20 mouse cellular contexts compared by ENCODE assay signal in genomic region chr5:132318026-132318765, GRCm38 (mm10).
DNase-seq lines count a peak whose midpoint lies in the region; ATAC-seq lines count a peak whose summit lies in the region.
"Had no signal": no experiment of that assay in that cellular context is flagged by ENCODE, and none has a peak within 500 bp of the region (broad histone marks: within the 10 kb centered on the region; RNA-seq: fewer than 3 reads in every experiment).

No protein-coding gene starts in this region.

- no peak overlapping the region for H3K4me3 ChIP-seq in midbrain, embryonic 16.5 days (ENCODE audit: low read depth, low read length)
- no peak overlapping the region for H3K4me3 ChIP-seq in midbrain, embryonic 11.5 days (ENCODE audit: low read depth, low read length)
- H3K4me3 ChIP-seq: embryonic facial prominence, embryonic 10.5 days; forebrain, embryonic 10.5 days; gastrocnemius, adult 2 months; heart, embryonic 13.5 days; hindbrain, embryonic 12.5 days had no signal

- H3K27me3 ChIP-seq in midbrain, embryonic 16.5 days (ENCODE audit: control insufficient read depth, insufficient read depth, low read depth, low read length): no peaks in the 10 kb centered on the region
- 0 out of 2 replicates have a peak, but pooled peaks cover 3% of the 10 kb centered on the region for H3K27me3 ChIP-seq in midbrain, embryonic 11.5 days (ENCODE audit: control insufficient read depth, insufficient read depth, low read length)
- H3K27me3 ChIP-seq: heart, embryonic 13.5 days; hindbrain, embryonic 12.5 days had no signal

- DNase-seq in brain, adult 2 months (ENCODE audit: low read depth, low spot score): peak; percentile 53
- peak; percentile 16 for DNase-seq in cerebellum, adult 11 months
- DNase-seq in cerebellum, adult 8-10 months: peak; percentile 30
- DNase-seq in cerebellum, postnatal 14 days: peak; percentile 60 to 86
- DNase-seq in adrenal gland, postnatal 4 days (ENCODE audit: low spot score in 2 of 2): no peak
- DNase-seq in midbrain, embryonic 11.5 days (ENCODE audit: low spot score, missing footprints): no peak
- DNase-seq: adrenal gland, adult 8-10 months; gastrocnemius, adult 2 months; gastrocnemius, postnatal 25 days; heart, postnatal 4 days; kidney, adult 11 months; kidney, adult 9 months had no signal

- no peaks in the 10 kb centered on the region for H3K36me3 ChIP-seq in midbrain, embryonic 16.5 days (ENCODE audit: control insufficient read depth, insufficient read depth, low read length)
- no peaks in the 10 kb centered on the region for H3K36me3 ChIP-seq in midbrain, embryonic 11.5 days (ENCODE audit: control insufficient read depth, insufficient read depth, low read length)
- H3K36me3 ChIP-seq: embryonic facial prominence, embryonic 10.5 days; forebrain, embryonic 10.5 days; heart, embryonic 13.5 days; hindbrain, embryonic 12.5 days had no signal

- no peak overlapping the region for H3K27ac ChIP-seq in midbrain, embryonic 16.5 days (ENCODE audit: low read length)
- H3K27ac ChIP-seq in midbrain, embryonic 11.5 days (ENCODE audit: low read depth, low read length): no peak overlapping the region
- H3K27ac ChIP-seq: embryonic facial prominence, embryonic 10.5 days; gastrocnemius, adult 2 months; heart, embryonic 13.5 days; hindbrain, embryonic 12.5 days had no signal

- H3K4me1 ChIP-seq in midbrain, embryonic 16.5 days (ENCODE audit: control insufficient read depth, insufficient read depth, low read length): peaks cover 14% of the 10 kb centered on the region
- peaks cover 4% of the 10 kb centered on the region; the same call in 1 of the 2 replicates for H3K4me1 ChIP-seq in midbrain, embryonic 11.5 days (ENCODE audit: control insufficient read depth, insufficient read depth, low read length)

- ATAC-seq in midbrain, embryonic 16.5 days: no peak
- ATAC-seq in midbrain, embryonic 11.5 days (ENCODE audit: low FRiP score): no peak
- ATAC-seq: forebrain, embryonic 14.5 days; hindbrain, embryonic 16.5 days; inflammation-experienced regulatory T-cells, adult 6 months had no signal

- H3K9me3 ChIP-seq in midbrain, embryonic 16.5 days (replicated peaks; ENCODE audit: control insufficient read depth, low read length, poor library complexity, severe bottlenecking): no peaks in the 10 kb centered on the region
- no peaks in the 10 kb centered on the region for H3K9me3 ChIP-seq in midbrain, embryonic 11.5 days (ENCODE audit: control insufficient read depth, low read length)
- H3K9me3 ChIP-seq: embryonic facial prominence, embryonic 10.5 days; forebrain, embryonic 10.5 days; heart, embryonic 13.5 days; hindbrain, embryonic 12.5 days had no signal

- H3K9ac ChIP-seq in midbrain, embryonic 16.5 days (ENCODE audit: low read depth, low read length): no peak overlapping the region
- no peak overlapping the region for H3K9ac ChIP-seq in midbrain, embryonic 11.5 days (ENCODE audit: low read length)
- H3K9ac ChIP-seq: heart, embryonic 13.5 days; hindbrain, embryonic 12.5 days had no signal

- WGBS in midbrain, embryonic 16.5 days: 83% methylated on average over 9 of the region's 9 CpGs
- WGBS in midbrain, embryonic 11.5 days: 83% methylated on average over 9 of the region's 9 CpGs

- no peak overlapping the region for H3K4me2 ChIP-seq in midbrain, embryonic 16.5 days (ENCODE audit: low read length)
- no peak overlapping the region for H3K4me2 ChIP-seq in midbrain, embryonic 11.5 days
- H3K4me2 ChIP-seq: heart, embryonic 13.5 days; hindbrain, embryonic 12.5 days had no signal

Comparison
In these comparisons a context has a peak if more than half of its experiments do, and no peak if none do; other contexts are left out.
1. DNase-seq: peak in brain, adult 2 months (single experiment), cerebellum, adult 11 months (single experiment), cerebellum, adult 8-10 months (single experiment) and cerebellum, postnatal 14 days (2 of 2); none in adrenal gland, postnatal 4 days (0 of 2) and midbrain, embryonic 11.5 days (single experiment).